Mouse (Mus musculus): ENCODE data around the gene Atox1.

Gene Atox1

GRCm38 (mm10) chr11:55413416-55413796 lies 47.6 kb downstream of the Atox1 start:
- peak; percentile 65 for DNase-seq (ENCODE audit: low spot score)

- no peak for DNase-seq (ENCODE audit: low spot score)
Observed at GRCm38 (mm10) chr11:55412680-55413415, 48.2 kb downstream of the Atox1 start.

GRCm38 (mm10) chr11:55412034-55412433 lies 49.0 kb downstream of the Atox1 start:
- no peak for DNase-seq (ENCODE audit: low spot score)

- DNase-seq (ENCODE audit: low spot score), result no peak
Observed at GRCm38 (mm10) chr11:55410502-55410901, 50.5 kb downstream of the Atox1 start.

- DNase-seq (ENCODE audit: low spot score), result no peak
Observed at GRCm38 (mm10) chr11:55410005-55410404, 51.0 kb downstream of the Atox1 start.

- DNase-seq (ENCODE audit: low spot score), result peak; percentile 76
Observed at GRCm38 (mm10) chr11:55407133-55407532, 53.9 kb downstream of the Atox1 start.

GRCm38 (mm10) chr11:55405601-55406469 lies 55.2 kb downstream of the Atox1 start:
- no peak for DNase-seq (ENCODE audit: low spot score)

GRCm38 (mm10) chr11:55404659-55405457 lies 56.2 kb downstream of the Atox1 start:
- DNase-seq (ENCODE audit: low spot score), result no peak

- DNase-seq (ENCODE audit: low spot score), result no peak
Observed at GRCm38 (mm10) chr11:55400863-55401262, 60.2 kb downstream of the Atox1 start.

- no peak for DNase-seq (ENCODE audit: low spot score)
Observed at GRCm38 (mm10) chr11:55398371-55398770, 62.7 kb downstream of the Atox1 start.

GRCm38 (mm10) chr11:55397441-55397840 lies 63.6 kb downstream of the Atox1 start:
- no peak for DNase-seq (ENCODE audit: low spot score)

- no peak for DNase-seq (ENCODE audit: low spot score)
Observed at GRCm38 (mm10) chr11:55397036-55397435, 64.0 kb downstream of the Atox1 start.
